Mouse (Mus musculus) intestine, postnatal 0 days (tissue): ENCODE measurements around the gene Vwc2l. TPM values are rescaled to one million over a fixed set of nuclear protein-coding genes. Genes with fewer than 3 reads are reported as not detected.

Experiments used
- ATAC-seq: fragments of 200-750 bp; cut with Nextera tagmentation; 2 replicates; pipeline ENCODE4 v1.8.0; 2017; ENCODE audit warnings: mild to moderate bottlenecking, moderate TSS enrichment, moderate library complexity
- H3K27ac ChIP-seq: fragments of 300-500 bp; sonication (generic); 2 replicates; pipeline ENCODE4 v1.5.1; 2014; ENCODE audit warnings: mild to moderate bottlenecking, low read depth, low read length, moderate library complexity
- H3K27me3 ChIP-seq: fragments of 300-500 bp; sonication (generic); replicated peaks from 2 replicates; pipeline ENCODE4 v1.6.1; 2014; ENCODE audit warnings: low read length, mixed read lengths; ENCODE audit not compliant: control insufficient read depth, insufficient read depth
- H3K36me3 ChIP-seq: fragments of 300-500 bp; sonication (generic); 2 replicates; pipeline ENCODE4 v1.6.1; 2014; ENCODE audit warnings: mild to moderate bottlenecking, moderate library complexity; ENCODE audit not compliant: control insufficient read depth, insufficient read depth
- H3K4me1 ChIP-seq: fragments of 300-500 bp; sonication (generic); replicated peaks from 2 replicates; pipeline ENCODE4 v1.6.1; 2014; ENCODE audit warnings: antibody characterized with exemption, low read length, mixed read lengths; ENCODE audit not compliant: control insufficient read depth, insufficient read depth
- H3K4me2 ChIP-seq: fragments of 300-500 bp; sonication (generic); replicated peaks from 2 replicates; pipeline ENCODE4 v1.6.1; 2014; ENCODE audit warnings: low read depth, mild to moderate bottlenecking, moderate library complexity
- H3K4me3 ChIP-seq: fragments of 300-500 bp; sonication (generic); 2 replicates; pipeline ENCODE4 v1.5.1; 2014; ENCODE audit warnings: low read depth, low read length
- H3K9ac ChIP-seq: fragments of 300-500 bp; sonication (generic); 2 replicates; pipeline ENCODE4 v1.6.1; 2014; ENCODE audit warnings: mild to moderate bottlenecking, low read depth, low read length
- H3K9me3 ChIP-seq: fragments of 300-500 bp; sonication (generic); 2 replicates; pipeline ENCODE4 v1.6.1; 2016; ENCODE audit warnings: mixed run types; ENCODE audit not compliant: control insufficient read depth
- CTCF ChIP-seq: sonication (generic); IDR thresholded peaks from 2 replicates; pipeline ENCODE4 v1.5.1; 2016; ENCODE audit warnings: low read depth, mild to moderate bottlenecking, control low read depth, antibody characterized with exemption, moderate library complexity
- WGBS: fragments of 180-500 bp; shearing (Covaris S2); extraction: QIAGEN DNeasy Blood & Tissue Kit; methylation state at CpG from one replicate; pipeline ENCODE4 v1.1.7; 2014; 5-methylcytosine and 5-hydroxymethylcytosine counted together
- polyA plus RNA-seq: library from polyadenylated mRNA; unstranded; fragments of >200 nt; fragmentation: Nextera tagmentation; extraction: Ambion mirVana; gene quantifications from 2 replicates; pipeline ENCODE4 v1.2.1, GENCODE M21; 2015

Vwc2l gene
- polyA plus RNA-seq, 1 experiment from 2014 or later = 0.17 TPM

DNA sequence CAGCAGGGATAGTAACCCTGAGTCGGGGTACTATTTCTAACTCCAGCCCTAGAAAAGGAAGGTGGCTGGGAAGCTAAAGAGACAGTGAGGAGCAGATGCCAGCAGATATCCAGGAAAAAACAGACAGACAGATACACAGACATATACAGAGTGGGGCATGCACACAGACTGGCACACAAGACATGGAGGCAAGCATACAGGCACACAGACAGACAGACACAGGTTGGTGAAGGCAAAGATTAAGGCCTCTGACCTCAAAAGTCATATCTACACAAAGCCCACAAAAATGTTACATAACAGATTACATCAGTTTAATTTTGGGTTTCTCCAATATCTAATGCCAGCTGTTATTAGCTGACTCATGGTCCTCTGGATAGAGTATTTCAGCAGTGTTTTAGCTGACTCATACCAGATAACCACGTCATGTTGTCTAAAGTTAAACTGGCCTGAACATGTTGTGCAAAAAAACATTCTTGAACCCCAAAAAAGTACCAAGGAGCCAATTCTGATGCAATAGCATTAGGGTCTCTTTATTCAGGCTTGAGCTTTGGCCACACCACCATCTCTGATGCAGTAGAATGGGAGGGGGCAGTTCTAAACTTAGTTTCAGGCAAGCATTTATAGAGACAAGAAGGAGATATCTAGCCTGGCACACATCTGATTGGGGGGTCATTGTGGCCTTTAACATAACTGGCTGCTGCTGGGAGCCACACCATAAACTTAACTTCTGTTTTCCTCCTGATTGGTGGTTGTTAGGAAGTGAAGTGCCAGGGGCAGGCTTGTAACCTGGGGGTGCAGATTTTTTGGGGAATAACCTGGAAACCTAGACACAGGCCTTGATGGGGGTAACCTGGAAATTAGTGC, 192.9 kb downstream of the Vwc2l start:
- Histone ChIP-seq H3K4me1 (no peaks in the 10 kb centered on the region), H3K9me3 (no peaks in the 10 kb centered on the region), H3K36me3 (no peaks in the 10 kb centered on the region), H3K27ac (no peak overlapping the region), H3K4me2 (no peak overlapping the region), H3K9ac (no peak overlapping the region), H3K27me3 (no peaks in the 10 kb centered on the region), H3K4me3 (no peak overlapping the region)
- no peak for TF ChIP-seq CTCF
- WGBS = 73% methylated on average over 2 of the region's 2 CpGs
- no peak for ATAC-seq

DNA sequence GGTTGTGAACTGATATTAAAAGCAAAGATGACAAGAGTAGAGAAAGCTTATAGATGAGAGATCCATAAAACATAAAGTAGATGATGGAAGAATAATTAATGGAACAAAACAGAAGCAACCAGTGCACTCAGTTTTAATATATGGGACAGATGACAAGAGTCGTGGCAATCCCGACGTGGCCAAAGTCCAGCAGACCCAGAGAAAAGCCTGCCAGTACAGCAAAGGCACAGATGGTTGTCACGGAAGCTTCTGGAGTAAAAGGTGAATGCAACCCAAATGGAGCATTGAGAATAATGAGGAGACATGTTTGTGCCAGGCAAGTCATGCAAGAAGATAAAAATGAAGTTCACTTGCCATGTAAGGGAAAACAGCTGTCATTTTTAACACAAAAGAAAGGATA, 207.5 kb downstream of the Vwc2l start:
- Histone ChIP-seq H3K27ac (no peak overlapping the region), H3K4me1 (no peaks in the 10 kb centered on the region), H3K9me3 (no peaks in the 10 kb centered on the region), H3K4me2 (no peak overlapping the region), H3K27me3 (no peaks in the 10 kb centered on the region), H3K4me3 (no peak overlapping the region), H3K36me3 (no peaks in the 10 kb centered on the region), H3K9ac (no peak overlapping the region)
- no peak for TF ChIP-seq CTCF
- WGBS = 90% methylated on average over 4 of the region's 4 CpGs
- ATAC-seq = no peak
